Mouse (Mus musculus): ENCODE measurements around the gene Dpf3. TPM values are rescaled to one million over a fixed set of nuclear protein-coding genes. Genes with fewer than 3 reads are reported as not detected.

Gene Dpf3
- polyA plus RNA-seq, 2 experiments from 2014 or later = 0.58 TPM; not detected in 1

- ATAC-seq = no peak
Observed at GRCm38 (mm10) chr12:83209461-83209860, 278.1 kb downstream of the Dpf3 start.

GRCm38 (mm10) chr12:83208841-83209240 is 278.7 kb downstream of the Dpf3 start:
- ATAC-seq = no peak

- no peak for ATAC-seq
Observed at GRCm38 (mm10) chr12:83208011-83208410, 279.5 kb downstream of the Dpf3 start.

- ATAC-seq = no peak
Observed at GRCm38 (mm10) chr12:83207481-83207880, 280.0 kb downstream of the Dpf3 start.

GRCm38 (mm10) chr12:83206866-83207265 is 280.6 kb downstream of the Dpf3 start:
- ATAC-seq = no peak

- ATAC-seq = no peak
Observed at GRCm38 (mm10) chr12:83204361-83204760, 283.2 kb downstream of the Dpf3 start.

GRCm38 (mm10) chr12:83201674-83202073 is 285.8 kb downstream of the Dpf3 start:
- no peak for ATAC-seq

GRCm38 (mm10) chr12:83180561-83180960 is 307.0 kb downstream of the Dpf3 start:
- ATAC-seq = no peak

- ATAC-seq = no peak
Observed at GRCm38 (mm10) chr12:83179860-83180259, 307.7 kb downstream of the Dpf3 start.

GRCm38 (mm10) chr12:83178770-83179169 is 308.7 kb downstream of the Dpf3 start:
- no peak for ATAC-seq

- ATAC-seq = no peak
Observed at GRCm38 (mm10) chr12:83169495-83170209, 317.9 kb downstream of the Dpf3 start.

GRCm38 (mm10) chr12:83168310-83168709 is 319.2 kb downstream of the Dpf3 start:
- ATAC-seq = no peak

- ATAC-seq = no peak
Observed at GRCm38 (mm10) chr12:83165058-83165457, 322.5 kb downstream of the Dpf3 start.

Other genes starting within 250 kb of the Dpf3 start
- 10 to 100 TPM; 22.4 to 37.4 TPM for gene Dcaf4, start 32.8 kb upstream of the Dpf3 start, polyA plus RNA-seq (2017; shearing (Covaris generic))
- gene Zfyve1, start 109.5 kb upstream of the Dpf3 start, polyA plus RNA-seq (2017; shearing (Covaris generic)) = 10 to 100 TPM; 10.5 to 19.8 TPM
- gene Rbm25, start 143.5 kb upstream of the Dpf3 start, polyA plus RNA-seq (2017; shearing (Covaris generic)) = 100 to 1,000 TPM; 420 to 458 TPM
- 100 to 1,000 TPM in 1 of 2 experiments, 10 to 100 TPM in 1; 94.1 to 107 TPM for gene Psen1, start 200.4 kb upstream of the Dpf3 start, polyA plus RNA-seq (2017; shearing (Covaris generic))

Measured in CD4-positive, CD25-positive, alpha-beta regulatory T cell, adult 4 months (primary cell).